Mouse (Mus musculus): ENCODE data around the gene Agl.

GRCm38 (mm10) chr3:116788851-116789250 is 19.1 kb downstream of the Agl start:
- TF ChIP-seq POLR2A (IDR thresholded peaks at IDR 0.05; ENCODE audit: low read depth, low read length), result no peak
- TF ChIP-seq CTCF (IDR thresholded peaks at IDR 0.05; ENCODE audit: borderline replicate concordance, insufficient read depth, low read length), result no peak
